Mouse (Mus musculus): ENCODE data around the gene Nipal4. TPM values are rescaled to one million over a fixed set of nuclear protein-coding genes. Genes with fewer than 3 reads are reported as not detected.

Nipal4 gene
- total RNA-seq (2023), result under 1 TPM in 1 of 2 experiments, not detected in 1; 0.27 TPM

DNA sequence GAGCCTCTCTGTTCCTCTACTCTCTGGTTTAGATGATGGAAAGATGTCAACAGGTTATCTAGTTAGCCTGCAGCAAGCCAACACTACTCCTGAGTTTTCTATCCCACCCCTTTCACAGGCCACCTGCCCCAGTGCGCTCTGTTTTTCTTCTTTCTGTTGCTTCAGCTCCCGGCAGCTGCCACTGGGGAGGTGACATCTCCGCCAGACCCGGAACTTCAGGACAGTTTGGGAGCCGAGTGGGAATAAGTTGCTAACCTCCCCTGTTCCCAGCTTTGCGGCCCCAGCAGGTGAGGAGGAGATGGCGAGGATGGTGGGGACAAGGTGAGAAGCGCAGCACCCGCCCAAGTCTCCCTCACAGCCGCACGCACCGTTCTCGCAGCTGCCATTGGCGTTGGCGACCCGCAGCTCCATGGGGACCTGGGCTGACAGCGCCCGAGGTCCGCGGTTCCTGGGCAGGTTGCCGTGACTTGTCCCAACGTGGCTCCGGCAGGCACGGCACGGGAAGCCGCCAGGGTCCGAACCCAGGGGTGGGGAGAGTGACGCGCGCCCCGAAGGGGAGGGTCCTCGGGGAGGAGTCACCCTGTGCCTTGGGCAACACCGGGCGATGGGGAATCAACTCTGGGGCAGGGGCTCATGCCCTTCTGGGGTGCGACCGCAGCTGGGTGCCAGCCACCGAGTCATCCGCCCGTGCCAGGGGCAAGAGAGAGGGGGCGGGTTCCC is at the start of gene Nipal4:
Nipal4 (minus strand) TSS at position 643 of the 720 bp plus-strand sequence.

Other genes starting within 250 kb of the Nipal4 start
- 1 to 10 TPM; 6.8 to 8.7 TPM for gene Lsm11, start 221.6 kb downstream of the Nipal4 start, total RNA-seq (2023)
- gene Thg1l, start 211.0 kb downstream of the Nipal4 start, total RNA-seq (2023), result 1 to 10 TPM; 7.2 to 9.8 TPM
- gene Sox30, start 186.2 kb downstream of the Nipal4 start, total RNA-seq (2023), result not detected
- gene Gm12166, start 114.2 kb downstream of the Nipal4 start, total RNA-seq (2023), result 1 to 10 TPM; 1.8 to 5.5 TPM
- 100 to 1,000 TPM in 1 of 2 experiments, 10 to 100 TPM in 1; 93.1 to 106 TPM for gene Adam19, start 110.5 kb downstream of the Nipal4 start, total RNA-seq (2023)
- gene Fndc9, start 69.0 kb upstream of the Nipal4 start, total RNA-seq (2023), result not detected
- gene Cyfip2, start 146.4 kb upstream of the Nipal4 start, total RNA-seq (2023), result 100 to 1,000 TPM; 164 to 181 TPM
- gene Itk, start 223.0 kb upstream of the Nipal4 start, total RNA-seq (2023), result 100 to 1,000 TPM; 424 to 440 TPM
- 1 to 10 TPM; 1.4 to 1.6 TPM for gene Fam71b, start 230.1 kb upstream of the Nipal4 start, total RNA-seq (2023)